Mouse (Mus musculus) cerebellum, adult 2 months (tissue): ENCODE data around the gene Rmi2.

Source experiments
- CTCF ChIP-seq: fragments of 200-500 bp; IDR thresholded peaks from 2 replicates; pipeline ENCODE4 v1.5.1; 2011; ENCODE audit warnings: low read depth, mild to moderate bottlenecking, control low read depth, low read length, moderate library complexity, borderline replicate concordance; ENCODE audit not compliant: insufficient read depth
- POLR2A ChIP-seq: fragments of 200-500 bp; IDR thresholded peaks from 2 replicates; pipeline ENCODE4 v1.6.1; 2011; ENCODE audit warnings: low read length, control low read depth, borderline replicate concordance; ENCODE audit not compliant: insufficient read depth

GRCm38 (mm10) chr16:10796034-10796433 is 38.8 kb upstream of the Rmi2 start, which contains the start of gene Prm2:
- TF ChIP-seq POLR2A = no peak
- no peak for TF ChIP-seq CTCF
